Mouse (Mus musculus) brain, embryonic 14.5 days (tissue): ENCODE measurements at regions not wholly inside any gene's neighbourhood (a gene's known extent, or its start where the extent isn't known, plus 50 kb on each side); places are given as distances from the start of the nearest gene placed in this dataset.

Experiments
- CTCF ChIP-seq: fragments of 200-500 bp; IDR thresholded peaks from 2 replicates; pipeline ENCODE4 v1.5.1; 2012; ENCODE audit warnings: inconsistent platforms, mild to moderate bottlenecking, moderate library complexity, borderline replicate concordance; ENCODE audit not compliant: insufficient read depth, insufficient read length; ENCODE audit errors: extremely low read depth
- POLR2A ChIP-seq: fragments of 200-500 bp; IDR thresholded peaks from 2 replicates; pipeline ENCODE4 v1.6.1; 2012; ENCODE audit warnings: mild to moderate bottlenecking, inconsistent platforms, borderline replicate concordance; ENCODE audit not compliant: poor library complexity, insufficient read depth, insufficient read length, severe bottlenecking; ENCODE audit errors: extremely low read depth

DNA sequence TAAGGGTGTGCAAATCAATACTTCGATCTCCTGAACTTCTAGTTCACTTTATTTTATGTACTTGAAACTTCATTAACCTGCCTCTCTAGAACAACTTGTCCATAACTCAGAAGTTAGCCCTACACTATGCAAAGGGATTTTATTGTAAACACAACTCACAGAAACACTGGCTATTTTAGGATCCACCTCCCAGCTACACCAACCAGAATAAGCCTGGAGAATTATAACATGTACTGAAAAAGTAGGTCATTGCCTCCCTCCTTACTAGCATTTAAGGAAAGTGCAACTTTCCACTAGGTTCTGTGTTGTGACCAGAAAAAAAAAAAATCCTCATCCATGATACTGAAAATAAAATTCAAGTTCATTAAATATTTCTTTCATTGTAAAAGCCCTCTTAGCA, 382.0 kb upstream of the Sptlc3 start:
- TF ChIP-seq CTCF (no peak), POLR2A (no peak)
